Mouse (Mus musculus) forebrain, embryonic 16.5 days (tissue): ENCODE measurements around the gene Secisbp2. TPM values are rescaled to one million over a fixed set of nuclear protein-coding genes. Genes with fewer than 3 reads are reported as not detected.

Experiments used
- ATAC-seq: fragments of 200-750 bp; cut with Nextera tagmentation; 2 replicates; pipeline ENCODE4 v1.8.0; 2017; ENCODE audit warnings: mild to moderate bottlenecking, moderate library complexity
- H3K27ac ChIP-seq: fragments of 300-500 bp; sonication (generic); 2 replicates; pipeline ENCODE4 v1.5.1; 2014; ENCODE audit warnings: low read length, control low read depth
- H3K27me3 ChIP-seq: fragments of 300-500 bp; sonication (generic); replicated peaks from 2 replicates; pipeline ENCODE4 v1.6.1; 2014; ENCODE audit warnings: low read length; ENCODE audit not compliant: control insufficient read depth, insufficient read depth
- H3K36me3 ChIP-seq: fragments of 300-500 bp; sonication (generic); 2 replicates; pipeline ENCODE4 v1.6.1; 2014; ENCODE audit not compliant: control insufficient read depth, insufficient read depth
- H3K4me1 ChIP-seq: fragments of 300-500 bp; sonication (generic); replicated peaks from 2 replicates; pipeline ENCODE4 v1.6.1; 2014; ENCODE audit warnings: low read length; ENCODE audit not compliant: control insufficient read depth, insufficient read depth
- H3K4me2 ChIP-seq: fragments of 300-500 bp; sonication (generic); 2 replicates; pipeline ENCODE4 v1.6.1; 2014; ENCODE audit warnings: mild to moderate bottlenecking, low read length, control low read depth
- H3K4me3 ChIP-seq: fragments of 300-500 bp; sonication (generic); replicated peaks from 2 replicates; pipeline ENCODE4 v1.5.1; 2014; ENCODE audit warnings: mild to moderate bottlenecking, low read length, control low read depth
- H3K9ac ChIP-seq: fragments of 300-500 bp; sonication (generic); replicated peaks from 2 replicates; pipeline ENCODE4 v1.6.1; 2014; ENCODE audit warnings: low read depth, low read length, control low read depth
- H3K9me3 ChIP-seq: fragments of 300-500 bp; sonication (generic); 2 replicates; pipeline ENCODE4 v1.6.1; 2016; ENCODE audit warnings: low read length; ENCODE audit not compliant: control insufficient read depth
- WGBS: fragments of 180-500 bp; shearing (Covaris S2); extraction: QIAGEN DNeasy Blood & Tissue Kit; methylation state at CpG from one replicate; pipeline ENCODE4 v1.1.7; 2014; 5-methylcytosine and 5-hydroxymethylcytosine counted together
- polyA plus RNA-seq: library from polyadenylated mRNA; unstranded; fragments of >200 nt; fragmentation: Nextera tagmentation; extraction: Ambion mirVana; gene quantifications from 2 replicates; pipeline ENCODE4 v1.2.1, GENCODE M21; 2015

Secisbp2 gene
- polyA plus RNA-seq, 1 experiment from 2014 or later: 31.2 TPM

- Histone ChIP-seq H3K27me3 (no peaks in the 10 kb centered on the region), H3K4me1 (no peaks in the 10 kb centered on the region), H3K27ac (no peak overlapping the region), H3K4me2 (no peak overlapping the region), H3K9me3 (no peaks in the 10 kb centered on the region), H3K4me3 (no peak overlapping the region), H3K9ac (no peak overlapping the region), H3K36me3 (no peaks in the 10 kb centered on the region)
- no peak for ATAC-seq
- 79% methylated on average over 3 of the region's 3 CpGs for WGBS
Measured at GRCm38 (mm10) chr13:51719256-51719655, 67.8 kb downstream of the Secisbp2 start.

DNA sequence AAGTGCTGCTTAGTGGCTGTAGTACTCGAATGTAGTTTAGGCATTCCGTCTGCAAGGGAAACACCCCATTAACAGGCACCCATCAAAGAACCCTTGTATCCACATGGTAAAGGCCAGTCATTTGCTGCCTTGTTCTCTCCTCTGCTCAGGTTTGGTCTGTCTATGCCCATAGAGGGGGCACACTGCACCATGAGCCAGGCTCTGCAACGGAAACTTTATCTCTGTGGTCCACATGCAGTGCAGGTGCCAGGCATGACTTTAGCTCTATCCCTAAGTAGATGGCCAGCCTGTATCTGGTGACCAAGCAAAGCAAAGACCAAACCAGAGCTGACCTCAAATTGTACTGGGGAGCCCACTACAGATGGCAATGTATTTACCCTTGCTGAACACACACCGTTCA is 69.1 kb downstream of the Secisbp2 start:
- Histone ChIP-seq H3K9me3 (no peaks in the 10 kb centered on the region), H3K27me3 (no peaks in the 10 kb centered on the region), H3K27ac (no peak overlapping the region), H3K4me2 (no peak overlapping the region), H3K9ac (no peak overlapping the region), H3K4me3 (no peak overlapping the region), H3K36me3 (no peaks in the 10 kb centered on the region), H3K4me1 (no peaks in the 10 kb centered on the region)
- WGBS: 94% methylated on average over 4 of the region's 4 CpGs
- no peak for ATAC-seq

DNA sequence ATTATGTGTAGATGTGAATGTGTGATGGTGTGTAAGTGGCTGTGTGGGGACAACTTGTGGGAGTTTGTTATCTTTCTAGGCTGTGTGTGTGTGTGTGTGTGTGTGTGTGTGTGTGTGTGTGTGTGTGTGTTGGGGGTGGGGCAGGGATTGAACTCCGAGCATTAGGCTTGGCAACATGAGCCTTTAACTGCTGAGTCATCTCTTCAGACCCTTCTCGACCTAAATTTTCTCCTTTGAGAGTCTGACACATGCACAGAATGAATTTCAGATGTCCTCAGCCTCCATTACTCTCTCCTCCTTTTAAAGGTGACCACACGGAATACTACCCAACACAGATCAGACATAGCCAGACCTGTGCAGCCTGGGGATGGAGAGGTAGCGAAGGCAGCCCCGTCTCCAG is 71.6 kb downstream of the Secisbp2 start:
- H3K9ac ChIP-seq: no peak overlapping the region
- no peak overlapping the region for H3K4me2 ChIP-seq
- ATAC-seq: no peak
- no peaks in the 10 kb centered on the region for H3K27me3 ChIP-seq
- 77% methylated on average over 5 of the region's 5 CpGs for WGBS
- 0 out of 2 replicates have a peak, but pooled peaks cover 2% of the 10 kb centered on the region for H3K4me1 ChIP-seq
- H3K9me3 ChIP-seq: no peaks in the 10 kb centered on the region
- no peak overlapping the region for H3K4me3 ChIP-seq
- H3K27ac ChIP-seq: no peak overlapping the region
- no peaks in the 10 kb centered on the region for H3K36me3 ChIP-seq

DNA sequence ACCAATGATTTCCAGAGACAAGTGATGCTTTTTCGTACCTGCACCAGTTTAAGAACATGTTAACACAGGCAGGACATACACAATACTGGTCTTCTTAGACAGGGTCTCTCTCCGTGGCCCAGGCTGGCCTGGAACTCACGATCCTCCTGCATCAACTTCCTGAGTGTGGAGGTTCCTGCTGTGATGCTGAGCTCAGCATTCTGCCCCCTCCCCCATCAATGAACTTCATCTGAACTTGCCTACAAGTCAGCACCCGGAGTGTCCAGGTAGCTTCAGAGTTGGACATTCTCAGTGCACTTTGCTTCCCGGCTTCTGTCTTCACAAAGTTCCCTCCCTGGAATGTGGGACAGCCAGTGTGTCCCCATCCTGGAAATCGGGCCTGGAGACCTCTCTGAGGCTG is 73.1 kb downstream of the Secisbp2 start:
- Histone ChIP-seq H3K27ac (no peak overlapping the region), H3K9me3 (no peaks in the 10 kb centered on the region), H3K36me3 (no peaks in the 10 kb centered on the region), H3K4me3 (no peak overlapping the region), H3K4me2 (no peak overlapping the region), H3K9ac (no peak overlapping the region), H3K27me3 (no peaks in the 10 kb centered on the region), H3K4me1 (peaks cover 2% of the 10 kb centered on the region; the same call in 1 of the 2 replicates)
- 89% methylated on average over 6 of the region's 6 CpGs for WGBS
- ATAC-seq: no peak

DNA sequence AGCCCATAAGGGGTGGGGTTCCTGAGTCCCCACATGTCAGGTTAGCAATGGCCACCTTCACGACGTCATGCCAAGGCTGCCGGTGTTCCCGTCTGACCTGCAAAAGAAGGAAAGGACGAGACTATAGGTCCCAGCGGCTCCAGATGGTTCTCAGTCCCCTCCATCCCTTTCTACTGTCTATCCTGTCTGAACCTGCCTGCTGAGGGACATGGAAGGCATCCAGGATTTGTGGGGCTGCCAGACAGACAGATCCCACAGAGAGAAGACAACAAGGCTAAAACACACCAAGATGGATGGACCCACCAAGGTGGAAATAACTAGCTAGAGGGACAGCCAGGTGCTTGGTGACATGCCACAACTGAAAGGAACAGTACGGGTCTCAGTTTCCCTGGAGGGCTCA is 73.9 kb downstream of the Secisbp2 start:
- no peaks in the 10 kb centered on the region for H3K9me3 ChIP-seq
- no peak for ATAC-seq
- peaks cover 11% of the 10 kb centered on the region for H3K4me1 ChIP-seq
- no peak overlapping the region for H3K4me3 ChIP-seq
- H3K27ac ChIP-seq: no peak overlapping the region
- no peak overlapping the region for H3K4me2 ChIP-seq
- no peaks in the 10 kb centered on the region for H3K27me3 ChIP-seq
- H3K36me3 ChIP-seq: no peaks in the 10 kb centered on the region
- 78% methylated on average over 7 of the region's 7 CpGs for WGBS
- H3K9ac ChIP-seq: no peak overlapping the region

- Histone ChIP-seq H3K4me1 (peaks cover 13% of the 10 kb centered on the region), H3K4me2 (no peak overlapping the region), H3K27ac (no peak overlapping the region), H3K36me3 (no peaks in the 10 kb centered on the region), H3K4me3 (no peak overlapping the region), H3K27me3 (no peaks in the 10 kb centered on the region), H3K9me3 (no peaks in the 10 kb centered on the region), H3K9ac (no peak overlapping the region)
- ATAC-seq: no peak
- 77% methylated on average over 8 of the region's 8 CpGs for WGBS
Measured at GRCm38 (mm10) chr13:51725926-51726574, 74.6 kb downstream of the Secisbp2 start.

DNA sequence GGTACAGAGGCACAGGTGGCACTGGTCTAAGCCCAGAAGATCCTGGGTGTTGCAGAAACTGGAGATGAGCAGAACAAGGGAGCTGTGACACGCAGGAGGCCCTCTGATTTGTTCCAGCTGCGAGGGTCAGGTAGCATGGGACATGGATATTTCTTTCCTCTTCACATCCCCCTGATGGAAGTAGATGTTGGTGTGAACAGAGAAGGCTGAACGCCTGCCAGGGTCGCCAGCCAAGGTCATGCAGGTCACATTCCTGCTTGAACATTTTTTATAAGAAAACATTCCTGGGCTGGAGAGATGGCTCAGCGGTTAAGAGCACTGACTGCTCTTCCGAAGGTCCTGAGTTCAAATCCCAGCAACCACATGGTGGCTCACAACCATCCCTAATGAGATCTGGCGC is 75.9 kb downstream of the Secisbp2 start:
- Histone ChIP-seq H3K4me3 (no peak overlapping the region), H3K9ac (no peak overlapping the region), H3K4me2 (no peak overlapping the region), H3K27ac (no peak overlapping the region), H3K27me3 (no peaks in the 10 kb centered on the region), H3K9me3 (no peaks in the 10 kb centered on the region), H3K4me1 (peaks cover 17% of the 10 kb centered on the region), H3K36me3 (no peaks in the 10 kb centered on the region)
- 91% methylated on average over 6 of the region's 7 CpGs for WGBS
- no peak for ATAC-seq

- no peaks in the 10 kb centered on the region for H3K36me3 ChIP-seq
- H3K27ac ChIP-seq: no peak overlapping the region; the same call in 1 of the 2 replicates
- H3K4me3 ChIP-seq: no peak overlapping the region
- WGBS: 5% methylated on average over 4 of the region's 4 CpGs
- no peaks in the 10 kb centered on the region for H3K9me3 ChIP-seq
- H3K9ac ChIP-seq: no peak overlapping the region
- no peaks in the 10 kb centered on the region for H3K27me3 ChIP-seq
- H3K4me1 ChIP-seq: peaks cover 21% of the 10 kb centered on the region
- H3K4me2 ChIP-seq: no peak overlapping the region
- ATAC-seq: peak; percentile 35; the same call in 1 of the 2 replicates
Measured at GRCm38 (mm10) chr13:51729887-51730361, 78.4 kb downstream of the Secisbp2 start.

DNA sequence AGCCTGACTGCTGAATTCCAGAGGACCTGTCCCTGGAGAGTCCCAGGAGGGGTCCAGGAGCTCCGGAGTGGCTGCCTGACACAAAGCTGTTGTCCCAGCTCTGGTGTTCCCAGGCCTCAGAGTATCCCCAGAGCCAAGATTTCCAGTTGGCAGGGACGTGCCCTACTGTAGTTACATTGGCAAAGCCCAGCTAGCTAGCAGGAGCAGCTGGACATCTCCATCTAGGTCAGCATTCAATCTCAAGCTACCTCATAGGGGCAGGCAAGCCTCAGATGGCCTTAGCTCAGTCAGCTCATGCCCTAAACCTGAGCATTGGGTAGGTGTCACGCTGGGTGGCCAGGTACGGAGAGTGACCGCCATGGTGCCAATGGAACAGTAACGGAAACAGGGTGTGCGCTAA is 80.0 kb downstream of the Secisbp2 start:
- no peak for ATAC-seq
- Histone ChIP-seq H3K9ac (no peak overlapping the region), H3K36me3 (no peaks in the 10 kb centered on the region), H3K4me1 (peaks cover 19% of the 10 kb centered on the region), H3K9me3 (no peaks in the 10 kb centered on the region), H3K27ac (no peak overlapping the region), H3K4me3 (no peak overlapping the region), H3K4me2 (no peak overlapping the region), H3K27me3 (no peaks in the 10 kb centered on the region)
- 89% methylated on average over 7 of the region's 7 CpGs for WGBS
